Mouse (Mus musculus) large intestine, adult 2 months (tissue): ENCODE data around the gene Klrb1. TPM values are rescaled to one million over a fixed set of nuclear protein-coding genes. Genes with fewer than 3 reads are reported as not detected.

Experiments used
- DNase-seq: peaks from one replicate; pipeline ENCODE4 v3.0.0-alpha.2; 2012; ENCODE audit warnings: low read depth, low spot score
- WGBS: fragments of 180-500 bp; shearing (Covaris S2); methylation state at CpG from one replicate; pipeline ENCODE4 v1.1.7; 2018; 5-methylcytosine and 5-hydroxymethylcytosine counted together
- polyA plus RNA-seq: library from polyadenylated mRNA; depleted of rRNA; stranded (reverse); fragments of >200 nt; gene quantifications from 2 replicates; pipeline ENCODE4 v1.2.3, GENCODE M21; 2012; rRNA removed

Klrb1 gene
- polyA plus RNA-seq, 1 experiment, result 0.26 TPM

DNA sequence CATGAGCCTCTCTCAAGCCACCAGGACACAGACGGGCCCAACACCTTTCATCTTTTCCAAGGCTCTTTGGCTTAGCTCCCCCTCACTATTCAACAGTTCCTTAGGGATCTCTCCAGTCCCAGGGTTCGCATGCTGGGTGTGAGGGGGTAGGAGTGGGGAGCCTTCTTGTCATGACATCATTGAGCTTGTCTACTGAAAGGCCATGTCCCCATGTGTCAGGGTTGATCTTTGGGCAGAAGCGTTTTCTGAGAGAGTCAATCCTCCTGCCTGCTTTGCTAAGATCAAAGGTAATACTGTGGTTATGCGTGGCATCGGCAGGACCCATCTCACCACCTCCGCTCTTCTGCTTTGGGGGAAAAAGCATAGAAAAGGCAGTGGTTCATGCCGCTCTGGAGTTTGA lies 14.6 kb upstream of the Klrb1 start:
- no peak for DNase-seq
- 94% methylated on average over 7 of the region's 7 CpGs for WGBS

DNA sequence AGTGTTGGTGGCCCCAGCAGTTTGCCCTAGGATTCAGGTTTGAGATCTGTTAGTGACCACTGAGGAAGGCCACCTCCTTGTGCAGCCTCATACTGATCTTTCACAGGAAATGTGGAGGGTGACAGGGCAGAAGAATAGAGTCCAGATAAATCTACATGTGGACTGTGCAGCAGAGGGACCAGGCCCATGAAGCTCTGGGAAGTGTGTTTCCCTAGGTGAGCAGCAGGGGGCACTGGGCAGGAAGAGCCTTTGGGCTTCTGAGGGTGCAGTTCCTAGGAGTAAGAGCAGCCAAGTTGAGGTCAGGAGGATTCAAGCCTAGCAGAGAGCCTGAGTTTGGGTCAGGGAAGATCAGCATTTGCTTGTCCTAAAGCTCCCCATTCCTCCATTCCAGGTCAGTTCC lies 13.2 kb upstream of the Klrb1 start:
- no peak for DNase-seq

DNA sequence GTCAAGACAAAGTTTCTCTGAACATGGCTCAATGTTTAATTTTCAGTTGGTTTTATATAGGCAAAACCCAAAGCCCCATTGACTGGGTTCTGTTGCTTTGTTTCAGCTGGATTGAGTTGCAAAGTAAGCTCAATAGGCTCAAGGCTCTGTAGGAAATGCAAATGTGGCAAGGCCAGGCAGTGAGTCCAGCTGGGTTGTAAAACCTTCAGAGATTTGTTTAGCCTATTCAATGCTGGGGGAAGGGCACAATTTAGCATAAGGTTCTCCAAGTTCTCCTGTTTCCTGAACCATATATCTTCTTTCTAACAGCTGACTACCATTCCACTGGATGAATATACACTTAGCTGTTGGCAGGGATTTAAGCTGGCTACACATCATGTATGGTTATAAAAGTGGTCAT lies 12.0 kb upstream of the Klrb1 start:
- DNase-seq, result no peak

DNA sequence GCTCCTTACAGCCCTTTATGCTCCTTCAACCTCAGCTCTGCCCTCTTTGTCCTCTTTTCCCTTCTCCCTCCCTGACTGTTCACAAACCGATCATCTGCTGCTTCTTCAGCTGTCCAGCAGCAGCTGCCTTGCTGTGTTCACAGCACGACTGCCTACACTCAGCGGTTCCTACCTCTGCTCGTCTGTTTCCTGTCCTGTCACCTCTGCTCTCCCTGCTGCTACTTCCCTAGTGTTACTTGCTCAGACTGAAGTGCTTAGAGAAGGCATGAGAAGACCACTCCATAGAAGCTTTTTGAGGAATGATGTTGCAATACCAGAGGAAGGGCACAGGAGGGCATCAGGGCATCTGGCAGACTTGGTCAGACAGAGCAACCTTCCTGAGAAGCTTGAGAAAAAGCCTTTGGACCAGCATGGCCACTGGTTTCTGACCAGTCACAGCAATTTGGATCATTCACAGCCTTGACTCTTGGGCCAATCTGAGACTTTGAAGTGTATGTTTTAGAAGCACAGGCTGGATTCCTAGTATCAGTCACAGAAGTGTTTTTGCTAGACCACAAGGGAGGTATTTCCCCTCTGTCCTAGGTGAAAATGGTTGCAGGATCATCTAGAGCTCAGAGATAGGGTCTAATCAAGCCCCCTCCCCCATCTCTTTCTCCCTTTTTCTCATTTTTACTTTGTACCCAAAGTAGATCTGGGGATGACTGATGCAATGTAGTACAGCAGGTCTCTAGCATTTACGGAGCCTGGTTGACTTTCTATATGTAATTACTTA lies 11.2 kb upstream of the Klrb1 start:
- no peak for DNase-seq
- 71% methylated on average over 5 of the region's 5 CpGs for WGBS

DNA sequence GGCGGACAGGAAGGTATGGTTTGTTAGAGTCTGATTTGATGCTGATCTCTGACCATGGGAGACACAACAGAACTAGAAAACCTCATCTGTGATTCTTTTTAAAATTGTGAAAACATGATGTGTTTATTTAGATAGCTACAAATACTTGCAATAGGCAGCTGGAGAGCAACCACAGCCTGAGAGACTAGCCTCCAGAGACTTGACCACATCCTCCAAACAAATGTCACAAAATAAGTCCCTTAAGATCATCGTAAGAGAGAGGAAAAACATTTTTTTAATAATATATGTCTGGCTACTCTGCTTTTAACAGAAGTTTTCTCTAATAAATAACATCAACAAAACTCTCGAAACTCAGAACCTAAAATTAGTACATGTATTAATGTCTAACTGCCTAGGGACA lies 9.2 kb upstream of the Klrb1 start:
- DNase-seq, result no peak
- WGBS, result 80% methylated on average over 3 of the region's 3 CpGs

DNA sequence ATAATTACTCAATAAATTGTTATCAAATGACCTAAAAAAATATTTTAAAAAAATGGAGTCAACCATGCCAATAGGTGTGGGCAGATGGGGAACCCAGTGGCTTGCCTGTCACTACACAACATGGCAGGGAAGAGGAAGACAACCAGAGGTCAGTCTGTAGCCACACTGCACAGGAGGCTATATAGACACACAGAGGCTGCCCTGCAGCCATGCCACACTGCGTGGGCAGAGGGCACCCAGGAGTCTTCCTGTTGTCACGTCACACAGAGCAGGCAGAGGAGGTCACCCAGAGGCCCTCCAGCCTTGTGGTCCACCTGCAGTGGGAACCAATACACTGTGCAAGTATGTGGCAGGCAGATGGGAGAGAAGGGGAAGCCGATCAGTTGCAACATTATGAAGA lies 21.2 kb downstream of the Klrb1 start:
- 79% methylated on average over 3 of the region's 3 CpGs for WGBS

DNA sequence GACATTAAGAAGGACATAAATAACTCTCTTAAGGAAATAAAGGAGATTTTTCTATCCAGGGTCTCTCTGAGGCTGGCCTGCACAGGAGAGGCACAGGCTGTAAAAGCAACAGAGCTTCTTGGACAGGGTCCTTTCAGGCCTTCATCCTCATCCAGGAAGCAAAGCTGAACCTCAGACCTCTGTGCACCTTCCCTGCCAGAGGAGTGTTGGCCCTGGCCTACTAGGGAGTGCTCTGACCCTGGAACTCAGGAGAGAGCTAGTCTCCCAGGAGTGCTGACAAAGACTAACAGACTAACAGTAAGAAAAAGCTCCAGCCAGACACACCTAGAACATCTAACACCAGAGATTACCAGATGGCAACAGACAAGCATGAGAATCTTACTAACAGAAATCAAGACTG lies 43.3 kb downstream of the Klrb1 start:
- no peak for DNase-seq

More for the DNA sequence above, 21.2 kb downstream of the Klrb1 start:
- no peak for DNase-seq

DNA sequence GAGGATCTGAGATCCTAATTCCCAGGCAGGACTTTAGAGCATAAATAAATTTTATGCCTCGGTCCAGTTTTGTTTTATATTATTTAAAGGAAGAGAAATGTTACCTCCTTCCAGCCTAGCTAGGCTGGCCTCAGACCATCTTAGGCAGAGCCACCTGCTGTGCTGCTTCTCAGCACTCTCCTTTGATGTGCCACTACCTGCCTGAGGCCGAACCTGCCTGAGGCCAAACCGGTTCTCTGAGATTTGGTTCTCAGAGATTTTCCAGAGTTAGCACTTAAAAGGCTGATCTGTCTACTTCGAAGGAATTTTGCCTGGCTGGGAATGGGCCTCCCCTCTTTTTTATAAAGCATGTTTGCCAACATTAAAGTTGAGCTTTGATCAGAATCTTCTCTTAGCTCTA lies 52.9 kb downstream of the Klrb1 start:
- 64% methylated on average over 4 of the region's 4 CpGs for WGBS

DNA sequence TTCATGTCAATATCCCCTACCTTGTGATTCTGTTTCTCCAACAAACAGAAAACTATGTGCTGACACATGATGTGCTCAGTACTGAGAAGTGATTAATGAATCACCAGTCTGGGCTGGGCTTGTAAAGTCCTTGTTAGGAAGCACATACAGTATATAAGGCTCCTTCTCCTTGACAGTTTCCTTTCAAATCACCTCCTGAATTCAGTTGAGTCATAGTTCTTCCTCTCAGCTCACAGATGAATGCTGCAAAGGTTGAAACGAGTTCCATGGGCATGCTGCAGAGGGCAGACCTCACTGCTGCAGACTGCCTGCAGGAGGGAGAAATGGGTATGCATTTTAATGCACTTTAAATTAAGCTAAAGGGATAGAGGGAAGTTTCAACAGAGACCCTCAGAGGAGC lies 60.7 kb downstream of the Klrb1 start, which contains the start of gene Clec2h:
Gene Clec2h (plus strand): TSS at position 180 of the 400 bp plus-strand sequence.
- DNase-seq, result no peak
- WGBS, result 5% methylated on average over 1 of the region's 1 CpGs

More for the DNA sequence above, 52.9 kb downstream of the Klrb1 start:
- DNase-seq, result no peak

DNA sequence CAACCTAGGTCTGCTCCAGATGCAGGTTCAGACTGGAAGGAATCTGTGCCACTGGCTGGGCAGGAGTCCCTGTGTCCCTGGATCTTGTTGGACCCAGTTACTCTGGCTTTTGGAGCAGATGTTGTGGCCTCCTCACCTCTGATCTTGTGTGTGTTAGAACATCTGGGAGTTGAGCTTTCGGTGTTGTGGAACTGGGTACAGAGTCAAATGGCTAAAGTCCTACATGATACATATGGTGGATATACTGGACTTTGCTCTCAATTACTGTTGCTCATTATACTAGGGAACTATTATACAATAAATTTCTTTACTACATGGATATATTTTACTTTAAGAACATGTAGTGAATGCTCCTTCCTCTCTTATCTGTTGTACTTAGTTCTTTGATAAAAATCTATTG lies 61.6 kb downstream of the Klrb1 start:
- DNase-seq, result no peak
- 41% methylated on average over 1 of the region's 1 CpGs for WGBS

Other genes with a start within 250 kb of the Klrb1 start
- 0.02 and 0.15 TPM in 2 replicates for gene Pzp, start 196.3 kb downstream of the Klrb1 start, polyA plus RNA-seq
- 0.24 and 0.71 TPM in 2 replicates for gene A2ml1, start 141.5 kb downstream of the Klrb1 start, polyA plus RNA-seq
- 0.30 and 0.41 TPM in 2 replicates for gene Klrb1a, start 99.5 kb downstream of the Klrb1 start, polyA plus RNA-seq
- gene Clec2h, start 60.7 kb downstream of the Klrb1 start, polyA plus RNA-seq, result 252 and 368 TPM in 2 replicates
- 0.21 and 0.31 TPM in 2 replicates for gene Klrb1c, start 66.2 kb upstream of the Klrb1 start, polyA plus RNA-seq
- 1.6 TPM in 1 of 2 replicates, not detected in the other for gene Gm44511, start 103.3 kb upstream of the Klrb1 start, polyA plus RNA-seq
- 0.79 and 0.93 TPM in 2 replicates for gene Klrb1b, start 103.3 kb upstream of the Klrb1 start, polyA plus RNA-seq
- gene Clec2i, start 164.5 kb upstream of the Klrb1 start, polyA plus RNA-seq, result 0.25 and 0.59 TPM in 2 replicates
- gene BC035044, start 168.1 kb upstream of the Klrb1 start, polyA plus RNA-seq, result 2.2 and 2.6 TPM in 2 replicates
- 0.21 TPM in 1 of 2 replicates, not detected in the other for gene Clec2g, start 211.3 kb upstream of the Klrb1 start, polyA plus RNA-seq